Mouse (Mus musculus) embryonic facial prominence, embryonic 15.5 days (tissue): ENCODE measurements at regions not wholly inside any gene's neighbourhood (a gene's known extent, or its start where the extent isn't known, plus 50 kb on each side); places are given as distances from the start of the nearest gene placed in this dataset.
A peak's percentile ranks its signal among the peaks of the same experiment; 100 is the strongest.

Source experiments
- ATAC-seq: fragments of 200-750 bp; cut with Nextera tagmentation; 2 replicates; pipeline ENCODE4 v1.8.0; 2017; ENCODE audit warnings: low read depth, moderate TSS enrichment; ENCODE audit not compliant: insufficient number of reproducible peaks, low FRiP score, low TSS enrichment
- H3K27ac ChIP-seq: fragments of 300-500 bp; sonication (generic); replicated peaks from 2 replicates; pipeline ENCODE4 v1.5.1; 2015; ENCODE audit warnings: mild to moderate bottlenecking, inconsistent platforms
- H3K27me3 ChIP-seq: fragments of 300-500 bp; sonication (generic); 2 replicates; pipeline ENCODE4 v1.6.1; 2015; ENCODE audit warnings: inconsistent platforms
- H3K36me3 ChIP-seq: fragments of 300-500 bp; sonication (generic); 2 replicates; pipeline ENCODE4 v1.6.1; 2015; ENCODE audit warnings: mild to moderate bottlenecking, inconsistent platforms
- H3K4me1 ChIP-seq: fragments of 300-500 bp; sonication (generic); 2 replicates; pipeline ENCODE4 v1.6.1; 2015; ENCODE audit warnings: inconsistent platforms
- H3K4me2 ChIP-seq: fragments of 300-500 bp; sonication (generic); replicated peaks from 2 replicates; pipeline ENCODE4 v1.6.1; 2015; ENCODE audit warnings: mild to moderate bottlenecking, inconsistent platforms
- H3K4me3 ChIP-seq: fragments of 300-500 bp; sonication (generic); replicated peaks from 2 replicates; pipeline ENCODE4 v1.5.1; 2015; ENCODE audit warnings: mild to moderate bottlenecking, inconsistent platforms
- H3K9ac ChIP-seq: fragments of 300-500 bp; sonication (generic); 2 replicates; pipeline ENCODE4 v1.6.1; 2015; ENCODE audit warnings: inconsistent platforms
- H3K9me3 ChIP-seq: fragments of 300-500 bp; sonication (generic); replicated peaks from 2 replicates; pipeline ENCODE4 v1.6.1; 2016; ENCODE audit warnings: inconsistent platforms
- WGBS: fragments of 180-500 bp; shearing (Covaris S2); methylation state at CpG from one replicate; pipeline ENCODE4 v1.1.7; 2015; 5-methylcytosine and 5-hydroxymethylcytosine counted together

DNA sequence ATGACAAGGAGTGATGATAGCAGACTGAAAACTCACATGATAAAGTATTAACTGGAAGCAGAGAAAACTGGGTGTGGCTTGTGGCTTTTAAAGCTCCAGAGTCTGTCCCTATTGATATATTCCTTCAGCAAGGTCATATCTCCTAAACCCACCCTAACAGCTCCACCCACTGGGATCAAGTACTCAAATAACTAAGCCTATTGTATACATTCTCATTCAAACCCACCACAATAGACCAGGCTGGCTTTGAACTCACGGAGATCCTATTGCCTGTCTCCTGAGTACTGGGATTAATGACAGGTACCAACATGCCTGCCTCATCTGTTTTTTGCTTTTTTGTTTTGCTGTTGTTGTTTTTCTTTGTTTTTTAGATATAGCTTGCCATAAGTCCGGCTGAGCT, 484.3 kb upstream of the Zfp462 start:
- no peaks in the 10 kb centered on the region for H3K27me3 ChIP-seq
- no peaks in the 10 kb centered on the region for H3K9me3 ChIP-seq
- ATAC-seq: no peak
- no peak overlapping the region for H3K9ac ChIP-seq
- no peak overlapping the region for H3K27ac ChIP-seq
- H3K36me3 ChIP-seq: no peaks in the 10 kb centered on the region
- WGBS: 67% methylated on average over 2 of the region's 2 CpGs
- H3K4me3 ChIP-seq: no peak overlapping the region
- H3K4me1 ChIP-seq: no peaks in the 10 kb centered on the region
- no peak overlapping the region for H3K4me2 ChIP-seq

DNA sequence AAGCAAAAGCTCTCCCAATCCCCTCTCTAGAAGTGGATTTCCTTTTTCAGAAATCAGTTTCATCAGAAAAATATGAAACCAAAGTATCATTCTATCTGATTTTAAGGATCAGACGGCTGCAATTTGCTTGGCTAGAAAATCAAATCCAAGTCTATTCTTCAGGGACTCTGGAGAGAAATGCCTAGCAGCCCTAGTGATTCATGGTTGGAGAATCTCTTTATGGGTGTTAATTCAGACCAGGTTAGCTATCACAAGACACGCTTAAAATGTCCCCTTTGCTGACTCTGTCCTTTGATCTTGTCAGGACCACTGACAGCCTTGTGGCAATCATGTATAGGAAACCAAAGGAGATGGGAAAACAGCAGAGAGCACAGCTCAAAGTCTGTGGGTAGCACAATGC, 475.7 kb upstream of the Zfp462 start:
- H3K27ac ChIP-seq: no peak overlapping the region

DNA sequence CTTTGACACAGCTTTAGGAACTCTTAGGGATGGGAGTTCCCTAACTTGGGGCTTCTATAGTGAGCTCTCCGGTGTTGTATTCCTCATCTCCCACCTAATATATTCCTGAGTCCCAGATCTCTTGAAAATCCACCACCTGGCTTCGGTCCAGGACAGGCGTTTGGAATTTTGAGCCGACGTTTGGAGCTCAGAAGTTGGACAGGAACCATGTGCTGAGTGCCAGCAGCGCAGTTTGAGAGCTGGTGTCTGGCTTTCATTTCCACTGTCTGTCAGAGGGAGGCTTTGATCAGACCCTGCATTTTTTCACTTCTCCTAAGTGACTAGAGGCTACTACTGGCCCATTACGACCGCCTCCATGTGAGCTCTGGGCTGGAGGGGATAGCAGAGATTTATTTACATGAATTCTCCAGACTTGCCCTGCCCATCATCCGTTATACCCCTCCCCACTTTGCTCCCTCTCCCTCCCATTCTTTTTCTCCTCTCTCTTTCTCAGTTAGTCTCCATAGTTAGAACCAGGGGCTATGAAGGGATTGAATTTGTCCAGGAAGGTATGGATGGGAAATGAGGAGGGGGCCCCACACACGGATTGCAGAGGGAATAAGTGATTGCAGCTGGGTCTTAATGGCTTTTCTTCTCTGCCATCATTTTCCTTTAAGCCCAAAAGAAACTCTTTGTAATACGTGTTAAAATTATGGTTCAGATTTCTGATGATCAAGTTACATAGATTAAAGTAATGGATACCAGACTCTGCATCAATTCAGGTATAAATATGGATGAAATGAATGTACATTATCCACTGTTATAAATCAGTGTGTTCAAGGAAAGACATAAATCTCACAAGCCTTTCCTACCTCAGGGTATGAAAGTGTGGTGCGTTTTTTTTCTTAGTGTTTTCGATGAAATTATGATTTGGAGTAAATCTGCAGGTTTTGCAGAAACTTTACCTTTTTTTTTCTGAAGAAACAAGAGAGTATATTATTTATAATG, 474.5 kb upstream of the Zfp462 start:
- no peaks in the 10 kb centered on the region for H3K36me3 ChIP-seq
- H3K9ac ChIP-seq: no peak overlapping the region
- WGBS: 9% methylated on average over 13 of the region's 13 CpGs
- H3K9me3 ChIP-seq: no peaks in the 10 kb centered on the region
- H3K4me1 ChIP-seq: peaks cover 18% of the 10 kb centered on the region
- H3K4me3 ChIP-seq: no peak overlapping the region
- no peaks in the 10 kb centered on the region for H3K27me3 ChIP-seq
- H3K27ac ChIP-seq: 0 out of 2 replicates have a peak overlapping the region, but pooled peaks have one; percentile 18
- ATAC-seq: peak; percentile 73
- peak overlapping the region; percentile 1; the same call in 1 of the 2 replicates for H3K4me2 ChIP-seq

More for the DNA sequence above, 475.7 kb upstream of the Zfp462 start:
- Histone ChIP-seq H3K9ac (no peak overlapping the region), H3K36me3 (no peaks in the 10 kb centered on the region), H3K4me1 (peaks cover 18% of the 10 kb centered on the region), H3K4me2 (no peak overlapping the region), H3K4me3 (no peak overlapping the region), H3K27me3 (no peaks in the 10 kb centered on the region), H3K9me3 (no peaks in the 10 kb centered on the region)
- WGBS: 29% methylated on average over 2 of the region's 2 CpGs
- ATAC-seq: no peak

DNA sequence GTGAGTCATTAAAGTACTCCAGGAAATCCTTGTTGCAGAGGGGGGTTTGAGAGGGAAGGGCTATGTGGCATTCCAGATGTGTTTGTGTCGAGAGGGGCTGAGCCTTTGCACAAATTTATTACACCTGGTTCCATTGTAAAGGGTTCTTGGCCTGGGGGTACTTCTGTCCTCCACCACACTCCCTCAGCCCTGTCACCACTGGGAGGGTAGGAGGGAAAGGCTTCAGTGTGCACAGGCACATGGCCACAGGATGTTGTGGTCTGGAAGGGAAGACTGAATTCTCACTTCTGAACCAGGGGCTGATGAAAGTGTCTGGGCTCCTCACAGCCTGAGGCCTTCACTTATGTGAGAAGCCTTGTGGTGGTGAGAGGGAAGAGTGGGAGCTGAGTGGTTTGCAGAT, 473.8 kb upstream of the Zfp462 start:
- H3K9ac ChIP-seq: no peak overlapping the region
- H3K27me3 ChIP-seq: no peaks in the 10 kb centered on the region
- H3K4me3 ChIP-seq: no peak overlapping the region
- 15% methylated on average over 1 of the region's 1 CpGs for WGBS
- no peaks in the 10 kb centered on the region for H3K9me3 ChIP-seq
- H3K27ac ChIP-seq: no peak overlapping the region
- peak; percentile 58 for ATAC-seq
- H3K4me2 ChIP-seq: no peak overlapping the region
- H3K36me3 ChIP-seq: no peaks in the 10 kb centered on the region
- H3K4me1 ChIP-seq: peaks cover 18% of the 10 kb centered on the region

GRCm38 (mm10) chr4:54481766-54482165, 463.1 kb upstream of the Zfp462 start:
- H3K27me3 ChIP-seq: no peaks in the 10 kb centered on the region
- no peaks in the 10 kb centered on the region for H3K4me1 ChIP-seq
- no peak for ATAC-seq
- no peak overlapping the region for H3K9ac ChIP-seq
- no peaks in the 10 kb centered on the region for H3K9me3 ChIP-seq
- 74% methylated on average over 2 of the region's 2 CpGs for WGBS
- H3K27ac ChIP-seq: no peak overlapping the region
- no peak overlapping the region for H3K4me3 ChIP-seq
- no peaks in the 10 kb centered on the region for H3K36me3 ChIP-seq
- no peak overlapping the region for H3K4me2 ChIP-seq

DNA sequence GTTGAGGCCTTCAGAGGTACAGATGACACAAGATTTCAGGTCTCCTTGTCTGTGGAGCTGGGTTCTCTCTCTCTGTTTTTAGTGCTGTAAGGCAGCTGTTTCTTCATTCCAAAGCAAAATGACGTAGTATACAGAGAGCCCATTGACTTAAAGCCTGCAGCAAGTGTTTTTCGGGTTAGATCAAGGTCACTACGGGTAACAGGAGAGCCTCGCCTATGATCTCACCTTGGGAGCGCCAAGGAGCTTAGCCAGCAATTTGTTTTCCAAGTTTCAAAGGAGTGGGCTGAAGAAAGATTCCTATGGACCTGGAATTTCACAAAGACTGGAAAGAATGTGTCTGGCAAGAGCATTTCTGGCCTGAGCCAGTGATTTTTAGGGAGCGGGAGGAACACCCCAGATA, 451.8 kb upstream of the Zfp462 start:
- no peak overlapping the region for H3K4me2 ChIP-seq

DNA sequence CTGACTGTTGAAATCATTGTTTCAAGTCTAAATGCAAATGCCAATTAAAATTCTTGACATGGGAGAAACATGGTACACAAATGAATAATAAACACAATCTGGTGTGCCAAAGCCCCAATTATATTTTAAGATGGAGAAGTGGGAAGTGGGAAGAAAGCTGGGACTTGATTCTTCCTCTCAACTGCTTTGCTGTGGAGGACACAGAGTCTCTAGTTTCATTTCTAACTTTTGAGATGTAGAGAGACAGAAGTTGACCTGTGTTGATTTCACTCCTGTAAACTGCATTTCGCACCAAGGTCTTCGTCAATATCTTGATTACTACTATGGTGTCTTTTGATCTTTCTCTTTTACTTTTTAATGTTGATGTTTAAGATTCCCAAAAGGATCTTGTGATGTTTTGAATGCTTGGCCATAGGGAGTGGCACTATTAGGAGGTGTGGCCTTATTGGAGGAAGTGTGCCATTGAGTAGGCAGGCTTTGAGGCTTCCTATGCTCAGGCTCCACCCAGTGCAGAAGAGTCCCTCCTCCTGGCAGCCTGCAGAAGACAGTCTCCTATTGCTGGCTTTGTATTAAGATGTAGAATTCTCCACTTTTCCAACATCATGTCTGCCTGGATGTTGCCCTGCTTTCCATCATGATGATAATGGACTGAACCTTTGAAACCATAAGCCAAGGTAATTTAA, 447.4 kb upstream of the Zfp462 start:
- Histone ChIP-seq H3K9ac (no peak overlapping the region), H3K4me1 (no peaks in the 10 kb centered on the region), H3K27ac (no peak overlapping the region), H3K36me3 (no peaks in the 10 kb centered on the region), H3K4me2 (no peak overlapping the region), H3K9me3 (no peaks in the 10 kb centered on the region), H3K27me3 (no peaks in the 10 kb centered on the region), H3K4me3 (no peak overlapping the region)
- 90% methylated on average over 2 of the region's 2 CpGs for WGBS
- ATAC-seq: no peak

More for the DNA sequence above, 451.8 kb upstream of the Zfp462 start:
- H3K27ac ChIP-seq: no peak overlapping the region
- no peaks in the 10 kb centered on the region for H3K27me3 ChIP-seq
- H3K36me3 ChIP-seq: no peaks in the 10 kb centered on the region
- no peak overlapping the region for H3K9ac ChIP-seq
- no peak overlapping the region for H3K4me3 ChIP-seq
- H3K4me1 ChIP-seq: no peaks in the 10 kb centered on the region
- ATAC-seq: no peak
- WGBS: 54% methylated on average over 6 of the region's 6 CpGs
- no peaks in the 10 kb centered on the region for H3K9me3 ChIP-seq

DNA sequence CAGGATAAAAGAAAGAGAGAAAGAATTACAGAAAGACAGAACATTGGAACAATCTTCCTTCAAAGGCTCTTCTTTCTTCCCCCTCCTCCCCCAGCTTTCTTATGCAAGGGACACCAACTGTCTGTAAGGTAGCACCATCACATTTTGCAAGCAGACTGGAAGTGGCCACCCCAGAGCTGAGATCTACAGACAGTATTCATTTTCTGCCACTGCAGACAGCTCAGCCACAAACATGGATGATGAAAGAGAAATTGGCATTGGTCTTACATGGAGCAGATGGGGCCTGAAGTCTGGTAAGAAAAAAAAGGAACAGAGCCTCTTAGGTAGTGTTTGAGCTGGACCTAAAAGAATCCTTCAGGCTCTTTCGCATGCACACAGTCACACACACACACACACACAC, 428.9 kb upstream of the Zfp462 start:
- Histone ChIP-seq H3K9ac (no peak overlapping the region), H3K4me2 (no peak overlapping the region), H3K4me1 (no peaks in the 10 kb centered on the region), H3K36me3 (no peaks in the 10 kb centered on the region), H3K27ac (no peak overlapping the region), H3K27me3 (no peaks in the 10 kb centered on the region), H3K9me3 (no peaks in the 10 kb centered on the region), H3K4me3 (no peak overlapping the region)
- WGBS: 82% methylated on average over 1 of the region's 1 CpGs
- no peak for ATAC-seq

- no peak overlapping the region for H3K4me3 ChIP-seq
- ATAC-seq: no peak; the same call in 1 of the 2 replicates
- no peaks in the 10 kb centered on the region for H3K9me3 ChIP-seq
- H3K36me3 ChIP-seq: no peaks in the 10 kb centered on the region
- no peak overlapping the region for H3K9ac ChIP-seq
- no peaks in the 10 kb centered on the region for H3K27me3 ChIP-seq
- H3K4me2 ChIP-seq: no peak overlapping the region
- no peak overlapping the region for H3K27ac ChIP-seq
- WGBS: 56% methylated on average over 5 of the region's 5 CpGs
- peaks cover 20% of the 10 kb centered on the region for H3K4me1 ChIP-seq
Observed at GRCm38 (mm10) chr4:54523283-54523682, 421.6 kb upstream of the Zfp462 start.

DNA sequence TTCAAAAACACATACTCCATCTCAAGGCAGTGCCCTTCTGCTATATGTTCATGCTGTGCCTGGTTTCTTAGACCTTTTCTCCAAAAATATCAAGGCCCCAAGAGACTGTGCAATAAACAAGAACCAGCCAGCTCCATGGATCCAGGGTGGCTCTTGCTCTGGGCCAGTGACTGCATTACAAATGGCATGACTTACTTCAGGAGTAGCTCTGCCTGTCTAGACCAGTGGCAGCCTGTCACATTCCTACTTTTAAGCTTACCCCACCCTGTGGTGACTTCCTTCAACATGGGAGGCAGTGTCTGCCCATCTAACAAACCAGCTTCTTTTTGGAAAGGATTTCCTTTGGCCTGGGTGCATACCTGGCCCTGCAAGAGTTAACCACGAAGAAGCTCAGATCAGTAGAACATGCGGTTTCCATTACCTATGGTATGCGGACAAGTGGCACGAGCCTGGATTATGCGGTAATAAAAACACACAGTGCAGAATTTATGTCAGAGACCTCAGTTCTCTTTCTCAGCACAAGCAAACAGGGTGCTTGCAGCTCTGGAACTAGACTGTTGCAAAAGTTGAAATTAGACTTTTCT, 418.8 kb upstream of the Zfp462 start:
- H3K36me3 ChIP-seq: no peaks in the 10 kb centered on the region
- H3K9ac ChIP-seq: no peak overlapping the region
- ATAC-seq: peak; percentile 24; the same call in 1 of the 2 replicates
- WGBS: 5% methylated on average over 5 of the region's 5 CpGs
- H3K27ac ChIP-seq: peak overlapping the region; percentile 34; the same call in 1 of the 2 replicates
- H3K4me2 ChIP-seq: no peak overlapping the region
- H3K4me3 ChIP-seq: no peak overlapping the region
- no peaks in the 10 kb centered on the region for H3K27me3 ChIP-seq
- no peaks in the 10 kb centered on the region for H3K9me3 ChIP-seq
- H3K4me1 ChIP-seq: peaks cover 20% of the 10 kb centered on the region

DNA sequence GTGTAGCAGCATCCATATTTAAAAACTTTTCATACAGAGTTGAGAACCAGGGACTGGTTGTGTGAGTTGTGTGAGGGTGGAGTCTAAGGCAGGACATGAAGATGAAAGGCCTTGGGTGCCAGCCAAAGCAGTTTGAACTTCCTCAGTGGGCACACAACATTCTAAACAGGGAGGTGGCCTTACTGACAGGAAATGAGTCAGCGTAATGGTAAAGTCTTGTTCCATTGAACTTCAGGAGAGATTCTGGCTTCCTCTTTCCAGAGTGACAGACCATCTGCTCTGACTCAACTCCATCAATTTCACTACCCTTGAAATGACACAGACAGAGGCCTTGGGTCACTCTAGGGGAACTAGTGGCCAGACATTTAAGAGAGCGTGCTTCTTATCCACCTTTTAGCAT, 417.2 kb upstream of the Zfp462 start:
- ATAC-seq: no peak
- H3K27ac ChIP-seq: no peak overlapping the region
- H3K9ac ChIP-seq: no peak overlapping the region
- H3K9me3 ChIP-seq: no peaks in the 10 kb centered on the region
- H3K4me2 ChIP-seq: no peak overlapping the region
- WGBS: 83% methylated on average over 2 of the region's 2 CpGs
- no peak overlapping the region for H3K4me3 ChIP-seq
- H3K36me3 ChIP-seq: no peaks in the 10 kb centered on the region
- no peaks in the 10 kb centered on the region for H3K27me3 ChIP-seq
- peaks cover 20% of the 10 kb centered on the region for H3K4me1 ChIP-seq
